Mouse (Mus musculus): ENCODE data around the gene Bpifa1. TPM values are rescaled to one million over a fixed set of nuclear protein-coding genes. Genes with fewer than 3 reads are reported as not detected.
"Not testable (repeated sequence)": the region's sequence is repeated elsewhere in the genome, so short reads cannot be mapped to it uniquely, and the experiment has no call there.

Bpifa1 gene
- polyA plus RNA-seq, 1 experiment from 2014 or later = 0.11 TPM

DNA sequence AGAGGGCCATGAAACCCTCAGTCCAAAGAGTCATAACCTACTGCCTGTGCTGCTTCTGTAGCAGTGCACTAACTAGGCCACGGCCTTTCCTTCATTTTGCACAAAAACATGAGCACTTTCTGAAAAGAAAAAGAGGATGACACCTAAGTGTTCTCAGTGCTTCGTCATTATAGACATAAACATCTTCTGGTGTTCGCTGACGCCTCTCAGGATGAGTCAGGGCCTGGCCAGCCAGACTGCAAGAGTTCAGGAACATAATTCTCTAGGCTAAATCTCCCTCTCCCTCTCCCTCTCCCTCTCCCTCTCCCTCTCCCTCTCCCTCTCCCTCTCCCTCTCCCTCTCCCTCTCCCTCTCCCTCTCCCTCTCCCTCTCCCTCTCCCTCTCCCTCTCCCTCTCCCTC lies 40.4 kb downstream of the Bpifa1 start:
- H3K36me3 ChIP-seq; ATAC-seq; H3K27ac ChIP-seq; H3K27me3 ChIP-seq (replicated peaks); H3K4me2 ChIP-seq; H3K4me1 ChIP-seq; H3K9me3 ChIP-seq (replicated peaks); H3K9ac ChIP-seq; H3K4me3 ChIP-seq: not testable (repeated sequence)
- 57% methylated on average over 4 of the region's 4 CpGs for WGBS (ENCODE audit: insufficient replicate concordance)

- no peaks in the 10 kb centered on the region for H3K4me1 ChIP-seq
- 80% methylated on average over 6 of the region's 6 CpGs for WGBS (ENCODE audit: insufficient replicate concordance)
- H3K27me3 ChIP-seq (replicated peaks) = no peaks in the 10 kb centered on the region
- no peak overlapping the region for H3K9ac ChIP-seq
- H3K27ac ChIP-seq = no peak overlapping the region
- no peak overlapping the region for H3K4me2 ChIP-seq
- no peaks in the 10 kb centered on the region for H3K36me3 ChIP-seq
- no peaks in the 10 kb centered on the region for H3K9me3 ChIP-seq (replicated peaks)
- no peak for ATAC-seq
- no peak overlapping the region for H3K4me3 ChIP-seq
Observed at GRCm38 (mm10) chr2:154185319-154185718, 42.6 kb downstream of the Bpifa1 start.

- no peaks in the 10 kb centered on the region for H3K4me1 ChIP-seq
- H3K27me3 ChIP-seq (replicated peaks) = no peaks in the 10 kb centered on the region
- H3K9me3 ChIP-seq (replicated peaks) = no peaks in the 10 kb centered on the region
- no peak overlapping the region for H3K27ac ChIP-seq
- WGBS (ENCODE audit: insufficient replicate concordance) = 68% methylated on average over 3 of the region's 3 CpGs
- no peak overlapping the region for H3K9ac ChIP-seq
- ATAC-seq = no peak
- H3K36me3 ChIP-seq = no peaks in the 10 kb centered on the region
- H3K4me2 ChIP-seq = no peak overlapping the region
- no peak overlapping the region for H3K4me3 ChIP-seq
Observed at GRCm38 (mm10) chr2:154185748-154186147, 43.1 kb downstream of the Bpifa1 start.

GRCm38 (mm10) chr2:154187468-154187867 lies 44.8 kb downstream of the Bpifa1 start:
- Histone ChIP-seq H3K9me3 (replicated peaks) (no peaks in the 10 kb centered on the region), H3K27me3 (replicated peaks) (no peaks in the 10 kb centered on the region), H3K4me1 (no peaks in the 10 kb centered on the region), H3K36me3 (no peaks in the 10 kb centered on the region), H3K4me3 (no peak overlapping the region), H3K27ac (no peak overlapping the region), H3K4me2 (no peak overlapping the region), H3K9ac (no peak overlapping the region)
- WGBS (ENCODE audit: insufficient replicate concordance) = 29% methylated on average over 5 of the region's 5 CpGs
- no peak for ATAC-seq

- ATAC-seq = no peak
- Histone ChIP-seq H3K4me2 (no peak overlapping the region), H3K36me3 (no peaks in the 10 kb centered on the region), H3K27ac (no peak overlapping the region), H3K9me3 (replicated peaks) (no peaks in the 10 kb centered on the region), H3K4me3 (no peak overlapping the region), H3K27me3 (replicated peaks) (no peaks in the 10 kb centered on the region), H3K9ac (no peak overlapping the region), H3K4me1 (no peaks in the 10 kb centered on the region)
- WGBS (ENCODE audit: insufficient replicate concordance) = 56% methylated on average over 7 of the region's 7 CpGs
Observed at GRCm38 (mm10) chr2:154189877-154190434, 47.3 kb downstream of the Bpifa1 start.

GRCm38 (mm10) chr2:154190546-154191258 lies 48.0 kb downstream of the Bpifa1 start, which contains the start of gene Bpifb1:
Bpifb1 (plus strand) TSS chr2:154190818.
- Histone ChIP-seq H3K4me1 (no peaks in the 10 kb centered on the region), H3K4me2 (no peak within 1 kb of the TSS), H3K27me3 (replicated peaks) (no peaks in the 10 kb centered on the region), H3K27ac (no peak within 1 kb of the TSS), H3K9ac (no peak within 1 kb of the TSS), H3K9me3 (replicated peaks) (no peaks in the 10 kb centered on the region), H3K4me3 (no peak within 1 kb of the TSS), H3K36me3 (no peaks in the 10 kb centered on the region)
- 66% methylated on average over 11 of the region's 11 CpGs for WGBS (ENCODE audit: insufficient replicate concordance)
- no peak for ATAC-seq

- Histone ChIP-seq H3K4me2 (no peak overlapping the region), H3K4me3 (no peak overlapping the region), H3K36me3 (no peaks in the 10 kb centered on the region), H3K27me3 (replicated peaks) (no peaks in the 10 kb centered on the region), H3K4me1 (no peaks in the 10 kb centered on the region), H3K9ac (no peak overlapping the region), H3K27ac (no peak overlapping the region), H3K9me3 (replicated peaks) (no peaks in the 10 kb centered on the region)
- no peak for ATAC-seq
- 56% methylated on average over 2 of the region's 2 CpGs for WGBS (ENCODE audit: insufficient replicate concordance)
Observed at GRCm38 (mm10) chr2:154192141-154192540, 49.5 kb downstream of the Bpifa1 start.

- Histone ChIP-seq H3K4me1 (no peaks in the 10 kb centered on the region), H3K9me3 (replicated peaks) (no peaks in the 10 kb centered on the region), H3K4me2 (no peak overlapping the region), H3K36me3 (no peaks in the 10 kb centered on the region), H3K27ac (no peak overlapping the region), H3K27me3 (replicated peaks) (no peaks in the 10 kb centered on the region), H3K9ac (no peak overlapping the region), H3K4me3 (no peak overlapping the region)
- WGBS (ENCODE audit: insufficient replicate concordance) = 77% methylated on average over 4 of the region's 4 CpGs
- ATAC-seq = no peak
Observed at GRCm38 (mm10) chr2:154193071-154193470, 50.4 kb downstream of the Bpifa1 start.

DNA sequence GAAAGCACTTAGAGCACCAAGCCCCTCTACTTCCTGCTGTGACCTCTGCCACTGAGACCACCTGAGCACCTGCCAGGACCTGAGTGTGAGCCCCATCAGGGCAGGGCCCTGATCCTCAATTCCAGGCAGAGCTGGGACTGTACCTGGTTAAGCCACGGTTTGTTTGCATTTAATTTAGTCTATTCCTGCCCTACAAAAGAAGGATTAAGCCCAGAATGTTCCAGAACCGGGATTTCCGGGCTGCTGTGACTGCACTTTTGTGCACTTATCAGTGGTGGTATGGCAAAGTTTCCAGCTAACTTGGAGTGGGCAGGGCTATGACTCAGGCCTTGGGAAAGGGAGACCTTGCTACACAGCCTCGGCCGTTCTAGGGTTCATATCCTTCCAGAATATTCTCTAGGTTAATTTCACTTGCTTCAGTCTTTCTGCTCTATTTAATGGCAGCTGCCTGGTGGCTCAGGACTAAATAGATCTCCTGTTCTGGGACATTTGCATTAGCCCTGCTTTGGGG lies 51.4 kb downstream of the Bpifa1 start:
- H3K9ac ChIP-seq = no peak overlapping the region
- no peak for ATAC-seq

DNA sequence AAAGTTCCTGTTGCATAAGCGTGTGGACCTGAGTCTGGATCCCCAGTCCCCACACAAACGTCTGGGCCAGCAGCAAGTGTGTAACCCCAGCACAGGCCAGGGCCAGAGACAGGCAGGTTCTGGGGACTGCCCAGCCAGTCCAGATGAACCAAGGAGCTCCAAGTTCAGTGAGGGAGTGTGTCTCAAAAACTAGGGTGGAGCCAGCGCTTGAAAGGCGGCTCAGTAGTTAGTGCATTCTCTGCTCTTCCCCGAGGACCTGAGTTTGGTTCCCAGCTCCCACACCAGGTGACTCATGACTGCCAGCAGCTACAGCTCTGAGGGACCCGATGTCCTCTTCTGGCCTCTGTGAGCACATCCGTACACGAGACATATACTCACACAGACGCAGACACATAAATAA lies 54.4 kb downstream of the Bpifa1 start:
- WGBS (ENCODE audit: insufficient replicate concordance) = 74% methylated on average over 9 of the region's 9 CpGs
- Histone ChIP-seq H3K4me3 (no peak overlapping the region), H3K27me3 (replicated peaks) (no peaks in the 10 kb centered on the region), H3K36me3 (no peaks in the 10 kb centered on the region), H3K9ac (no peak overlapping the region), H3K27ac (no peak overlapping the region), H3K4me1 (no peaks in the 10 kb centered on the region), H3K9me3 (replicated peaks) (no peaks in the 10 kb centered on the region), H3K4me2 (no peak overlapping the region)
- no peak for ATAC-seq

More for the DNA sequence above, 51.4 kb downstream of the Bpifa1 start:
- H3K27me3 ChIP-seq (replicated peaks) = no peaks in the 10 kb centered on the region
- WGBS (ENCODE audit: insufficient replicate concordance) = 55% methylated on average over 5 of the region's 5 CpGs
- H3K9me3 ChIP-seq (replicated peaks) = no peaks in the 10 kb centered on the region
- no peak overlapping the region for H3K4me2 ChIP-seq
- no peaks in the 10 kb centered on the region for H3K4me1 ChIP-seq
- no peak overlapping the region for H3K4me3 ChIP-seq
- H3K36me3 ChIP-seq = no peaks in the 10 kb centered on the region
- H3K27ac ChIP-seq = no peak overlapping the region

All from liver, embryonic 12.5 days (tissue).